Comparison of ENCODE assay signal across 9 mouse cellular contexts in genomic region chr19:56474869-56475550, GRCm38 (mm10). TPM values are rescaled to one million over a fixed set of nuclear protein-coding genes. Genes with fewer than 3 reads are reported as not detected.
A peak's percentile ranks its signal among the peaks of the same experiment; 100 is the strongest.
DNase-seq lines count a peak whose midpoint lies in the region; ATAC-seq and TF ChIP-seq lines count a peak whose summit lies in the region.
"Had no signal": no experiment of that assay in that cellular context is flagged by ENCODE, and none has a peak within 500 bp of the region (broad histone marks: within the 10 kb centered on the region; RNA-seq: fewer than 3 reads in every experiment).

No protein-coding gene starts in this region.

- 22% methylated on average over 19 of the region's 19 CpGs for WGBS in liver, embryonic 14.5 days (ENCODE audit: insufficient replicate concordance)
- WGBS in stomach, embryonic 16.5 days, result 51% methylated on average over 19 of the region's 19 CpGs

- no peak for ATAC-seq in liver, embryonic 14.5 days (ENCODE audit: insufficient read depth)
- ATAC-seq in stomach, embryonic 16.5 days (ENCODE audit: insufficient read depth, low FRiP score), result no peak; the same call in 1 of the 2 replicates

- no peaks in the 10 kb centered on the region for H3K9me3 ChIP-seq in erythroblast, embryonic 14.5 days (ENCODE audit: control insufficient read depth, low read length)
- H3K9me3 ChIP-seq in liver, embryonic 14.5 days (ENCODE audit: control insufficient read depth, low read length), result no peaks in the 10 kb centered on the region
- H3K9me3 ChIP-seq in stomach, embryonic 16.5 days (replicated peaks; ENCODE audit: control insufficient read depth, low read length), result no peaks in the 10 kb centered on the region

- intact Hi-C loops in left cerebral cortex, postnatal 36 days (cut with DNase I), result no loop called here

- H3K4me3 ChIP-seq in erythroblast, embryonic 14.5 days (replicated peaks), result peak overlapping the region; percentile 51
- peak overlapping the region in 1 of 2 experiments; percentile 7; a peak in 1 of 4 replicates for H3K4me3 ChIP-seq in liver, embryonic 14.5 days (ENCODE audit: insufficient read depth in 1 of 2, low read depth in 2 of 2, low read length in 2 of 2)
- H3K4me3 ChIP-seq in stomach, embryonic 16.5 days (replicated peaks; ENCODE audit: low read length), result peak overlapping the region; percentile 22

- no peak overlapping the region for H3K9ac ChIP-seq in liver, embryonic 14.5 days (replicated peaks)
- no peak overlapping the region for H3K9ac ChIP-seq in stomach, embryonic 16.5 days (ENCODE audit: low read length)

- peaks cover 5% of the 10 kb centered on the region for H3K27me3 ChIP-seq in erythroblast, embryonic 14.5 days (ENCODE audit: control insufficient read depth)
- H3K27me3 ChIP-seq in liver, embryonic 14.5 days (ENCODE audit: control insufficient read depth, insufficient read depth, low read length), result no peaks in the 10 kb centered on the region
- H3K27me3 ChIP-seq in stomach, embryonic 16.5 days (ENCODE audit: control insufficient read depth, insufficient read depth, low read length), result no peaks in the 10 kb centered on the region

- peak overlapping the region; percentile 6 for H3K4me2 ChIP-seq in liver, embryonic 14.5 days (ENCODE audit: low read depth)
- peak overlapping the region; percentile 43; the same call in 1 of the 2 replicates for H3K4me2 ChIP-seq in stomach, embryonic 16.5 days (ENCODE audit: low read depth, low read length)

- no peak for TF ChIP-seq EP300 in liver, embryonic 14.5 days (IDR thresholded peaks at IDR 0.05; ENCODE audit: low read depth)

- no peak; the same call in 1 of the 2 replicates for TF ChIP-seq CTCF in liver, embryonic 14.5 days (IDR thresholded peaks at IDR 0.05; ENCODE audit: low read depth)

- peak; percentile 55 for DNase-seq in adrenal gland, postnatal 14 days
- no peak for DNase-seq in adrenal gland, postnatal 4 days (ENCODE audit: low spot score in 2 of 2)
- peak; percentile 26 for DNase-seq in A20 (ENCODE audit: low read depth, low spot score)
- peak in 2 of 3 experiments; percentile 16 to 29 for DNase-seq in liver, embryonic 14.5 days (ENCODE audit: low read depth in 3 of 3, low spot score in 3 of 3)
- no peak for DNase-seq in layer of hippocampus, adult 9-11 months
- DNase-seq in left cerebral cortex, postnatal 36 days (ENCODE audit: low spot score in 2 of 2), result no peak

- no peaks in the 10 kb centered on the region for H3K36me3 ChIP-seq in erythroblast, embryonic 14.5 days (ENCODE audit: control insufficient read depth)
- no peaks in the 10 kb centered on the region for H3K36me3 ChIP-seq in liver, embryonic 14.5 days (replicated peaks; ENCODE audit: control insufficient read depth, insufficient read depth, low read depth)
- no peaks in the 10 kb centered on the region for H3K36me3 ChIP-seq in stomach, embryonic 16.5 days (ENCODE audit: control insufficient read depth, insufficient read depth, low read length)

- no peak overlapping the region for H3K27ac ChIP-seq in liver, embryonic 14.5 days
- no peak overlapping the region for H3K27ac ChIP-seq in stomach, embryonic 16.5 days (ENCODE audit: low read length)

- H3K4me1 ChIP-seq in erythroblast, embryonic 14.5 days (ENCODE audit: control insufficient read depth), result peaks cover 32% of the 10 kb centered on the region
- peaks cover 0 to 10% of the 10 kb centered on the region in 2 experiments; a peak in 3 of 4 replicates for H3K4me1 ChIP-seq in liver, embryonic 14.5 days (replicated peaks; ENCODE audit: control insufficient read depth in 2 of 2, insufficient read depth in 2 of 2, low read length in 1 of 2)
- peaks cover 7% of the 10 kb centered on the region; the same call in 1 of the 2 replicates for H3K4me1 ChIP-seq in stomach, embryonic 16.5 days (ENCODE audit: control insufficient read depth, insufficient read depth, low read length)

RNA-seq across cellular contexts. Expression of gene Plekhs1, which starts 13.6 kb away (rescaled TPM):
- 0.22 and 0.53 TPM in 2 replicates for total RNA-seq in adrenal gland, postnatal 14 days (2021)
- 1 to 10 TPM in 1 of 2 experiments, under 1 TPM in 1; 0.70 to 1.5 TPM for total RNA-seq in adrenal gland, postnatal 4 days (2021)
- not detected in 2 replicates for polyA plus RNA-seq in erythroblast, embryonic 14.5 days (2012)
- 0.02 and 0.08 TPM in 2 replicates for polyA plus RNA-seq in liver, embryonic 14.5 days (2012; rRNA removed)
- not detected in 2 replicates for polyA plus RNA-seq in liver, embryonic 14.5 days (2014; fragmentation: Nextera tagmentation; extraction: Ambion mirVana)
- 1.1 and 1.3 TPM in 2 replicates for polyA plus RNA-seq in stomach, embryonic 16.5 days (2015; fragmentation: Nextera tagmentation; extraction: Ambion mirVana)
- total RNA-seq in left cerebral cortex, postnatal 36 days (2021), result 1 to 10 TPM in 1 of 2 experiments, under 1 TPM in 1; 0.52 to 1.0 TPM
- polyA plus RNA-seq: C2C12 had no signal

Comparison
In these comparisons a context has a peak if more than half of its experiments do, and no peak if none do; other contexts are left out.
1. DNase-seq: peak in adrenal gland, postnatal 14 days (single experiment), A20 (single experiment) and liver, embryonic 14.5 days (2 of 3); none in adrenal gland, postnatal 4 days (0 of 2), layer of hippocampus, adult 9-11 months (single experiment) and left cerebral cortex, postnatal 36 days (0 of 2).